Mouse (Mus musculus) heart, adult 2 months (tissue): ENCODE measurements around the gene Agmat. TPM values are rescaled to one million over a fixed set of nuclear protein-coding genes. Genes with fewer than 3 reads are reported as not detected.

Experiments used
- DNase-seq, 2 experiments: peaks; one replicate each; pipeline ENCODE4 v3.0.0; 2021
- H3K27ac ChIP-seq: fragments of 200-600 bp; 2 replicates; pipeline ENCODE4 v1.8.1; 2022
- H3K27me3 ChIP-seq: fragments of 200-500 bp; 2 replicates; pipeline ENCODE4 v1.6.1; 2012; ENCODE audit warnings: mild to moderate bottlenecking, low read length, inconsistent platforms, mixed read lengths; ENCODE audit not compliant: control insufficient read depth, insufficient read depth
- H3K36me3 ChIP-seq: fragments of 200-500 bp; 2 replicates; pipeline ENCODE4 v1.6.1; 2012; ENCODE audit warnings: low read length, inconsistent platforms; ENCODE audit not compliant: control insufficient read depth, insufficient read depth
- H3K4me1 ChIP-seq: fragments of 200-500 bp; 2 replicates; pipeline ENCODE4 v1.6.1; 2011; ENCODE audit warnings: low read length; ENCODE audit not compliant: control insufficient read depth, insufficient read depth
- H3K4me3 ChIP-seq: fragments of 200-600 bp; 2 replicates; pipeline ENCODE4 v1.8.1; 2022
- H3K79me2 ChIP-seq: fragments of 200-500 bp; replicated peaks from 2 replicates; pipeline ENCODE4 v1.6.1; 2012; ENCODE audit warnings: mild to moderate bottlenecking, inconsistent platforms, low read length, moderate library complexity, mixed read lengths; ENCODE audit not compliant: control insufficient read depth, insufficient read depth
- H3K9ac ChIP-seq: fragments of 200-500 bp; 2 replicates; pipeline ENCODE4 v1.6.1; 2012; ENCODE audit warnings: low read depth, mild to moderate bottlenecking, control low read depth, inconsistent platforms, low read length, mixed read lengths
- CTCF ChIP-seq: fragments of 200-600 bp; IDR thresholded peaks from 2 replicates; pipeline ENCODE4 v1.8.1; 2022; ENCODE audit warnings: antibody characterized with exemption, mild to moderate bottlenecking, moderate library complexity
- EP300 ChIP-seq: fragments of 200-500 bp; IDR thresholded peaks from 2 replicates; pipeline ENCODE4 v1.6.1; 2011; ENCODE audit warnings: low read depth, low read length, control low read depth; ENCODE audit not compliant: insufficient read depth
- POLR2A ChIP-seq: fragments of 200-500 bp; IDR thresholded peaks from 2 replicates; pipeline ENCODE4 v1.6.1; 2011; ENCODE audit warnings: mild to moderate bottlenecking, low read depth, low read length, control low read depth; ENCODE audit not compliant: insufficient read depth
- WGBS: fragments of 180-500 bp; shearing (Covaris S2); methylation state at CpG from one replicate; pipeline ENCODE4 v1.1.7; 2018; 5-methylcytosine and 5-hydroxymethylcytosine counted together
- intact Hi-C: fragments of 180-260 bp; cut with DNase I; formaldehyde crosslinking; loops from one replicate; pipeline ENCODE4 v1.15.1; 2025
- polyA plus RNA-seq: library from polyadenylated mRNA; depleted of rRNA; stranded (reverse); fragments of >200 nt; gene quantifications from 2 replicates; pipeline ENCODE4 v1.2.3, GENCODE M21; 2012
- total RNA-seq, 2 experiments: library from RNA; stranded (reverse); gene quantifications; 2 replicates each; pipeline ENCODE4 v1.2.3; 2021

Agmat gene
- total and polyA plus RNA-seq, 3 experiments = 0.23 to 0.57 (median 0.32) TPM

DNA sequence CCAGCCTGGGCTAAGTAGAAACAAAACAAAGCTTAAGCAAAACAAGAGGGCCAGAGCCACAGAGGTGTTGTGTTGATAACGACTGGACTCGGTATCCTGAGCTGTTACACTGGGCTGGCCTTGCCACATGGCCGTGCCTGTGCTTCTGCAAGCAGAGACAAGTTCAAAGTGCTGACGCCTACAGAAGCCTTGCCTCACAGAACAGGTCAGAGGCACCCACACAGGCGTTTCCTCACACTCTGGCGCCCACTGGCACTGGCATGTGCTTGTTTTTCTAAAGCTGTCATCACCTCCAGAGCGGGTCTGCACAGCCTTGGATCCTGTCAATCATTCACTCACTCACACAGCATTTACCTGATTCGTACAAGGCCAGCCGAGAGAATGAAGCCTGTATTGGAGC is 4.6 kb upstream of the Agmat start:
- no peaks in the 10 kb centered on the region for H3K27me3 ChIP-seq
- intact Hi-C loops = no loop called here
- no peaks in the 10 kb centered on the region for H3K4me1 ChIP-seq
- no peaks in the 10 kb centered on the region for H3K79me2 ChIP-seq
- H3K27ac ChIP-seq = no peak overlapping the region
- H3K4me3 ChIP-seq = no peak overlapping the region
- WGBS = 43% methylated on average over 9 of the region's 9 CpGs
- TF ChIP-seq POLR2A = no peak
- TF ChIP-seq CTCF = no peak
- no peak for TF ChIP-seq EP300
- no peak for DNase-seq
- H3K9ac ChIP-seq = no peak overlapping the region
- H3K36me3 ChIP-seq = no peaks in the 10 kb centered on the region

DNA sequence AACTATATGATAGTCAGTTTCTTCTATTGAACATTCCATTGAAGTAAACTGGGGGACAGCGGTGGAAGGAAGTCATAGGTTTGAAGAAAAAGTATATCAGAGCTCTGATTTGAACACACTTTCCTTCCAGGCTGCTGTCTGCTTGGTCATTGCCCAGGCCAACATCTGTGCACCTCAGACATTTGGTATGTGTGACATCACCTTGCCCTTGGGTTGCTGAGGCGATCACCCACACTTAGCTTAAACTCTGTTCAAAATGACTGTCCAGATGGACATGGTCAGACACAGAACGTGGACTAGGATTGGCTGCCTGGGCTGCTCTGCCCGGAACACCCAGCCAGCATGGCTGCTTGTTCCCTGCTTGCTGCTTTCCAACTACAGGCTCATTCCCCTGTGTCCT is 4.1 kb upstream of the Agmat start:
- DNase-seq = no peak
- H3K79me2 ChIP-seq = no peaks in the 10 kb centered on the region
- no peaks in the 10 kb centered on the region for H3K4me1 ChIP-seq
- intact Hi-C loops = no loop called here
- WGBS = 86% methylated on average over 4 of the region's 4 CpGs
- H3K27ac ChIP-seq = no peak overlapping the region
- H3K4me3 ChIP-seq = no peak overlapping the region
- TF ChIP-seq CTCF (no peak), EP300 (no peak), POLR2A (no peak)
- H3K27me3 ChIP-seq = no peaks in the 10 kb centered on the region
- H3K9ac ChIP-seq = no peak overlapping the region
- no peaks in the 10 kb centered on the region for H3K36me3 ChIP-seq

DNA sequence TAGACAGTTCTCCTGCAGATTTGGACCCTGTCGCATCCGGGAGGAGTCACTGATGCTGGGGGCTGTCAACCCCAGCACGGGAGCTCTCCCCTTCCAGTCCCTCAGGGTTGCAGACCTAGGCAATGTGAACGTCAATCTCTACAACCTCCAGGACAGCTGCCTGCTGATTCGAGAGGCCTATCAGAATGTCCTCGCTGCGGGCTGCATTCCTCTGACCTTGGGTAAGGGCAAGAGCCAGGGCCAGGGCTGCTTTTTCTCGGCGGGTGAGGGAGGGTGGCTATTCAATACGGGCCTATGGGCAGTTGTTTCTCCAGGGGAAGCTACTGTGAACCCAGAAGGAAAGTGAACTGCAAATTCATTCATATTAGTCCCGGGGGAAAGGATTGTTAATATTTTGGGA is 3.1 kb downstream of the Agmat start:
- peak; percentile 28 to 50 for DNase-seq
- H3K27me3 ChIP-seq = no peaks in the 10 kb centered on the region
- H3K79me2 ChIP-seq = no peaks in the 10 kb centered on the region
- 33% methylated on average over 11 of the region's 11 CpGs for WGBS
- H3K9ac ChIP-seq = no peak overlapping the region
- no peak overlapping the region for H3K27ac ChIP-seq
- TF ChIP-seq EP300 (no peak), CTCF (no peak), POLR2A (no peak)
- no peaks in the 10 kb centered on the region for H3K36me3 ChIP-seq
- peaks cover 3% of the 10 kb centered on the region; the same call in 1 of the 2 replicates for H3K4me1 ChIP-seq
- H3K4me3 ChIP-seq = no peak overlapping the region
- intact Hi-C loops = no loop called here

- Histone ChIP-seq H3K36me3 (no peaks in the 10 kb centered on the region), H3K9ac (no peak overlapping the region), H3K4me3 (no peak overlapping the region), H3K27me3 (no peaks in the 10 kb centered on the region), H3K4me1 (peaks cover 3% of the 10 kb centered on the region; the same call in 1 of the 2 replicates), H3K27ac (no peak overlapping the region), H3K79me2 (no peaks in the 10 kb centered on the region)
- 85% methylated on average over 3 of the region's 3 CpGs for WGBS
- intact Hi-C loops = no loop called here
- DNase-seq = no peak
- TF ChIP-seq POLR2A = no peak
- TF ChIP-seq EP300 = no peak
- no peak for TF ChIP-seq CTCF
Observed at GRCm38 (mm10) chr4:141750826-141751225, 4.4 kb downstream of the Agmat start.

DNA sequence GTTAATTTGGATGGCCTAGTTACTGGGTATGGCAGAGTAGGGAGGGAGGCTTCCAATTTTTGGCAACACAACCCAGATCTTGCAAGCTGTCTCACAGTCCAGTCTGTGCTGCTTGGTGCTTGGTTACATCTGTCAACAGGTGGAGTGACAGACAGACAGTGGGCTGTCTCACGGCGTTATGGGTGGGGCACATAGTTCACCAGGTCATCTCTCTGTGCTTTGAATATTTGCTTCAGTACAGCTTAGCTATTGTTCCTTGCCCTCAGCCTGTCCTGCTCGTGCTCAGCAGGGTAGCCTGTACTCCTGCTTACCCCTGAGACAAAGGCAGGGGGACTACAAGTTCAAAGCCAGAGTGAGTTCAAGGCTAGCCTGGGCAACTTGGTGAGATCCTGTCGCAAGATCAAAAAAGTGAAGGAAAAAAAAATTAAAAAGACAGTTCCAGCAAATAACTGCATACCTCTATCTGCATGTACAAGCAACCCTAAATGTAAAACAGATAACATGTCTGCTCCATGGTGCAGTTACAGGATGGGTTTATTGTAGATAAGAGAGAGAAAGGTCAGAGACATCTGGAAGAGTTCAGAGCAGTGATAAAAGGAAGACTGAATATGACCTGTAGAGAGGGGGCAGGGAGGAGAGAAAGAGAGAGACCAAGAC is 5.1 kb downstream of the Agmat start:
- intact Hi-C loops = no loop called here
- no peak overlapping the region for H3K27ac ChIP-seq

GRCm38 (mm10) chr4:141752076-141752421 is 5.6 kb downstream of the Agmat start:
- no peaks in the 10 kb centered on the region for H3K79me2 ChIP-seq
- WGBS = 18% methylated on average over 4 of the region's 4 CpGs
- no peaks in the 10 kb centered on the region for H3K27me3 ChIP-seq
- no peak overlapping the region for H3K4me3 ChIP-seq
- TF ChIP-seq EP300 = no peak
- TF ChIP-seq CTCF = 0 out of 2 replicates have a peak, but pooled peaks have one; percentile 6
- TF ChIP-seq POLR2A = no peak
- peak in 1 of 2 experiments; percentile 24 for DNase-seq
- no peak overlapping the region for H3K9ac ChIP-seq
- H3K4me1 ChIP-seq = peaks cover 3% of the 10 kb centered on the region; the same call in 1 of the 2 replicates
- no peak overlapping the region for H3K27ac ChIP-seq
- intact Hi-C loops = no loop called here
- no peaks in the 10 kb centered on the region for H3K36me3 ChIP-seq

More for the DNA sequence above, 5.1 kb downstream of the Agmat start:
- H3K79me2 ChIP-seq = no peaks in the 10 kb centered on the region
- no peak for TF ChIP-seq POLR2A
- no peak for TF ChIP-seq CTCF
- no peak for TF ChIP-seq EP300
- H3K9ac ChIP-seq = no peak overlapping the region
- no peaks in the 10 kb centered on the region for H3K27me3 ChIP-seq
- DNase-seq = no peak
- H3K4me3 ChIP-seq = no peak overlapping the region
- 39% methylated on average over 4 of the region's 4 CpGs for WGBS
- peaks cover 3% of the 10 kb centered on the region; the same call in 1 of the 2 replicates for H3K4me1 ChIP-seq
- H3K36me3 ChIP-seq = no peaks in the 10 kb centered on the region
